Mouse (Mus musculus) lung, postnatal 25 days (tissue): ENCODE results near the gene Rhbdl1.

Source experiments
- DNase-seq: peaks from one replicate; pipeline ENCODE4 v3.0.0; 2022; ENCODE audit warnings: low spot score

The Rhbdl1 gene

DNA sequence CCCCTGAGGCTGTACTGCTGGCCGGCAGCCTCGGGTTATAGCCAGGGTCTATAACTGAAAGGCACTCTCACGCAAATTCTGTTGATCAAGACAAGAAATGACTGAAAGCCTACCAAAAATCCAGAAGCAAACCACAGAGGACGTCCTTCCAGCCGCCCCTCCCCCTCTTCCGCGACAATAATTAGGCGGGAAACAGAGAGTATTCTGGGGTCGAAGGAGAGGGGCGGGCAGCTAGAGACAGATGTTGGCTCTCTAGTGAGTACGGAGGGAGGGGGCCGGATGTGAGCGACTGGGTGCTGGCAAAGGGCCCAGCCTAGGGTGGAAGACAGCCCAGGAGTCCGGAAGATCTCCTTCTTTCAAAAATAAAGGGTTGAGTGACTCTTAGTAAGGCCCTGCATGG is 44.5 kb downstream of the Rhbdl1 start, which contains the start of gene Fam173a:
Gene Fam173a (minus strand): TSS at position 287 of the 400 bp plus-strand sequence.
- DNase-seq, result peak; percentile 77

DNA sequence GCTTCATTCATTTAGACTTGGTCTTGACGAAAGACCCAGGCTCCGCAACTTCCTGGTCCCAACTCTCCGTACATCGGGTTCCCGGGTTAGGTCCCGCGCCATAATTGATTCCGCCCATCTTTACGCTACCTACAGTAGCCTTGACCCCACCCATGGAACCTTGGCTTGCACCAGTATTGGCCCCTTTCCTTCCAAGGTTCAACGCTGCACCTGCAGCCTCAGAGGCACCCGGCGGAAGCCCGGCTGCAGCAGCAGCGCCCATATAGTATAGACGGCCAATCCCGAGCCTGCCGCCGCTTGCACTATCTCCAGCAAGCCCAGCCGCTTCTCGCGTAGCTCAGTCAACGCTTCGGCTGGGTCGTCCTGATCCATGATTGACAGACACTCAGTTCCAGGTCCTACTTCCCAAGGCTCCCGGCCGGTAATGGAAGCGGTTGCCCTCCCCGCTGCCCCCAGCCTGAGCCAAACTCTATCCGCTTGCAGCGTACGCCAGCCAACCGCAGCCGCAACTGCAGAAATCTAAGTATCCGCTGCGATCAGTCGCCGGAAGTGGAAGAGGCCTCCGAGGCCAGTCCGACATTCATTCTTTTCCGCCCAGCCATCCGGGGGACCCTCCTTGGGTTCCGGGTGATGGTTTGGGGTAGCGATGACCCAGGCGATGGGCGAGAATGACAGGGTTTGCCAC is 45.1 kb downstream of the Rhbdl1 start:
- peak; percentile 77 for DNase-seq

DNA sequence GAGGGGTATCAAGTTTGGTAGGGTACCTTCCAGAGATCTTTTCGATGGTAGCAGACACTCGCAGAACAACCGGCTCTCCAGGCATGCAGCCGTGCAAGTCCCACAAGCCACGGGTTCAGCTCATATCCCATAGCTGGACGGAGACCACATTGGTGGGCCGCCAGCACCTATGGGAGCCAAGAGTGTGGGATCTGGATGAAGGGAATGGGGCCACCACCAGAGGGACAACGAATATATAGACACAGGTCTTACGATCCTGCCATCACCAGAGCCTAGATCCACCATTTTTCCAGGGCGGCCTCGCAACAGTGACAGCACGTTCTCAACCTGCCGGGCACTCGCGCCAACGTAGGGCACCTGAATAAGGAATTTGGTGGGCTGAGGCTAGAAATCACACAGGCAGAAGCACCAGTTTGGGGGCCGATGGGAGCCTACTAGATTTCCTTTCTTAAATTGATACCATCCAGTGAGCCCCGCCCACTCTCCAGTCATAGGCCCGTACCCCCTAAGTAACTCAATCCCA is 45.7 kb downstream of the Rhbdl1 start:
- DNase-seq, result no peak

DNA sequence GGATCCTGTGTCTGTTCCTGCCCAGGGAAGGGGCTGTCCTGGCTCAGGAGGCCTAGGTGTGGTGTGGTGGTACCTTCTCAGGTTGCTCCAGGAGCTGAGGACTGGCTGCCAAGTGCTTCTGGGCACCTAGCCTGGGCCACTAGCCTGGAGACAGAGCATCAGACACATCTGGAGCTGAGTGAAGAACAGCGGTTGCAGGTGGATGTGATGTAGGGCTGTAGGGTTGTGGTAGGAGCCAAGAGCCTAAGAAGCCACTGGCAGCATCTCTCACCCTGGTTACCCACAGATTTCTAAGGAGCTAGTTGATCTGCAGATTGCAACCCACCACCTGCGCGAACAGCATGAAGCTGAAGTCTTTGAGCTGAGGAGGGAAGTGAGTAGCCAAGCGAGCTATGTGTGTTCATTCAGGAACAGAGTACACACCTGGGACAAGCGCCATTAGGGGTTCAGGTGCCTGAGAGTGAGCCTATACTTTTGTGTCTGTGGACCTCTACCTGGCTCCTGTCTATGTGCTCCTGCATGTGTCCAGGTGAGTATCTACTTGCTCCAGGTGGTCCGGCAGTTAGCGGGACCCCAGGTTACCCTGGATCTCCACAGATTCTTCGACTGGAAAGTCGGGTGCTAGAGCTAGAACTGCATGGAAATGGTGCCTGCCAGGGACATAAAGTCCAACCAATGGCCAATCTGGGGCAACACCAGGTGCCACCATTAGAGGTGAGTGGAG is 50.2 kb downstream of the Rhbdl1 start:
- no peak for DNase-seq

DNA sequence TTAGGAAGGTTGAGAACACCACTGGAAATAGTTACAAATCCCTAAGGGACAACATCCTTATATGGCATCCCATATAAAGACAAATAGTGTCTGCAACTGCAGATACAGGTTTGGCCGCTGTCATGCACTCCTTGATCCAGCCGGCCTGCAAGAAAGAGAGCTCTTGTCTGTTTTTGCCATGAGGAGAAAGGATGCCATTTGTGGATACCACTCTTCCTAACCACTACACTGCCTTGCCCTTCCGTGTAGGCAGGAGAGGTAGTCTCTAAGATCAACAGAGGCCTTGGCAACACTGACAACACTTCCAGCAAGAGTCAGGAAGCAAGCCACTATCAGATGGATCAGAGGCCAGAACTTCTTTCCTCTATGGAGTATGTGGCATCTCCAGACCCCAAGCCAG is 50.8 kb downstream of the Rhbdl1 start, which contains the start of gene Ccdc78:
Gene Ccdc78 (plus strand): TSS at position 301 of the 400 bp plus-strand sequence.
- no peak for DNase-seq

DNA sequence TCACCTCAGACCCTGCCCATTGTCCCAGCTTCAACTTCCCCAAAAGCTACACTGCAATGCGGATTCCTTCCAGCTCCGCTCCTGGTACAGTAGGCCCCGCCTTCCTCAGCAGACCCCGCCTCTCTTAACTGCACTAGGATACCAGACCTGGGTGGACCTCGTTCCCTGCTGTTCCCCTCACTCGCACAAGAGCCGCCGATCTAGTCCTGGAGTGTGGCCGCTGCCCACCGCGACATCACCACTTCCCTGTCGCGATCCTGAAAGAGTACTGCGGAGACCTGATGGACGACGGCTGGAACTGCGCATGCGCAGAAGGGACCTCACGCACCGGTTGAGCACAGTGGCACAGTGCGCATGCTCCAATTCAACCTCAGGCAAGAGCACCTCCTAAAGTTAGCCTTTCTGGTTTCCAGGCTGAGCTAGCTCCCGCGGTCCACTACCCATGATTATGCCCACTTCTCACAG is 51.8 kb downstream of the Rhbdl1 start, which contains the start of gene Haghl:
Gene Haghl (minus strand): TSS at position 393 of the 465 bp plus-strand sequence.
- peak; percentile 94 for DNase-seq
